Mouse (Mus musculus) C2C12 (cell line): Measurements from ENCODE around the gene Olfr1358. TPM values are rescaled to one million over a fixed set of nuclear protein-coding genes. Genes with fewer than 3 reads are reported as not detected.
A peak's percentile ranks its signal among the peaks of the same experiment; 100 is the strongest.
"Not testable (repeated sequence)": the region's sequence is repeated elsewhere in the genome, so short reads cannot be mapped to it uniquely, and the experiment has no call there.

Source experiments
- H3K27me3 ChIP-seq: one replicate; pipeline ENCODE4 v1.6.1; 2011; ENCODE audit not compliant: control insufficient read depth, insufficient read depth, insufficient read length
- H3K36me3 ChIP-seq: one replicate; pipeline ENCODE4 v1.6.1; 2011; ENCODE audit not compliant: control insufficient read depth, insufficient read depth
- H3K4me3 ChIP-seq: one replicate; pipeline ENCODE4 v1.5.1; 2011; ENCODE audit warnings: mild to moderate bottlenecking, control low read depth; ENCODE audit not compliant: poor library complexity, insufficient read depth, severe bottlenecking
- H3K79me2 ChIP-seq: one replicate; pipeline ENCODE4 v1.6.1; 2011; ENCODE audit not compliant: control insufficient read depth, insufficient read depth
- H3K79me3 ChIP-seq: one replicate; pipeline ENCODE4 v1.6.1; 2011; ENCODE audit warnings: low read depth, control low read depth
- H3ac ChIP-seq: one replicate; pipeline ENCODE3; 2011; ENCODE audit warnings: low read depth; ENCODE audit not compliant: control insufficient read depth, insufficient read length
- CEBPB ChIP-seq: IDR thresholded peaks from one replicate; pipeline ENCODE4 v1.6.1; 2011; ENCODE audit warnings: low read depth, mild to moderate bottlenecking, control low read depth, moderate library complexity
- CTCF ChIP-seq: IDR thresholded peaks from one replicate; pipeline ENCODE4 v1.5.1; 2011; ENCODE audit not compliant: control insufficient read depth, insufficient read depth, insufficient read length
- FOSL1 ChIP-seq: IDR thresholded peaks from one replicate; pipeline ENCODE4 v1.8.0; 2011; ENCODE audit warnings: mild to moderate bottlenecking, low read length; ENCODE audit not compliant: poor library complexity, insufficient read depth, severe bottlenecking
- MAX ChIP-seq: IDR thresholded peaks from one replicate; pipeline ENCODE4 v1.6.1; 2011; ENCODE audit warnings: mild to moderate bottlenecking, control low read depth
- MYOD1 ChIP-seq: IDR thresholded peaks from one replicate; pipeline ENCODE4 v1.6.1; 2011; ENCODE audit warnings: low read depth; ENCODE audit not compliant: control insufficient read depth, insufficient read length
- MYOG ChIP-seq: IDR thresholded peaks from one replicate; pipeline ENCODE4 v1.6.1; 2011; ENCODE audit not compliant: control insufficient read depth, insufficient read length; ENCODE audit errors: extremely low read depth
- USF1 ChIP-seq: IDR thresholded peaks from one replicate; pipeline ENCODE4 v1.6.1; 2011; ENCODE audit warnings: low read depth, mild to moderate bottlenecking, control low read depth, moderate library complexity
- polyA plus RNA-seq: library from polyadenylated mRNA; unstranded; fragments of >200 nt; fragmentation: generic; extraction: Trizol; gene quantifications from one replicate; pipeline ENCODE4 v1.2.1, GENCODE M21; 2012; ENCODE audit warnings: missing spikeins

Gene Olfr1358
- polyA plus RNA-seq, 1 experiment: not detected

DNA sequence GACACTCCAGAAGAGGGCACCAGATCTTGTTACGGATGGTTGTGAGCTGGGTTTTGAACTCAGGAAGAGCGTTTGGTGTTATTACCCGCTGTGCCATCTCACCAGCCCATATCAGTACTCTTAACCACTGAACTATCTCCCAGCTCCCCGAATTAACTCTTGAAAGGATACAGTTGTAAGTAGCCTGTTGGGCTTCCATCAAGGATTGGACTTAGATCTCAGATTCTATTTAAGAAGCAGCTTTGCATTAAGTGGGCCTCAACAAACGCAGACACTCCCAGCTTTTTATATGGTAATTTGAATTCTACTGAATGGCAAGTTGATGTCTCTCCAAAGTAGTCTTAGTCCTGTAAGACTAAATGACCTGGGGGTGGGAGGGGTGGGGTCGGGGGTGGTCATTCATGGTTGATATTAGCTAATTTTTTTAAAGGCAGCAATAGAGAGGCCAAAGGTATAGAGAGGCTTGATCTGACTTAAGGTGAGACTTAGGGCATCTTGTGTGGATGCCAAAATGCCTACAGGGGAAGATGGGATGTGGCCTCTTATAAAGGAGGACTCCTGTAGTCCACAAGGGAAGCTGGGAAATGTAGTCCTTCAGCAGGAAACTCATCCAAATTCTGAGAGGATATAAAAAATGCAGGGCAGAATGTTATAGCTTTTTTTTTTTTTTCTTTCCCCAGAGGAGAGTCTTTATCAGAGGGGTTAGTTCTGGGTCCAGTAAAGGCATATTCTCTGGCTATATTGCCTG is 14.1 kb upstream of the Olfr1358 start:
- no peaks in the 10 kb centered on the region for H3K79me2 ChIP-seq
- TF ChIP-seq CTCF (no peak), MYOD1 (no peak)
- H3K27me3 ChIP-seq: peaks cover 9% of the 10 kb centered on the region
- no peak overlapping the region for H3K4me3 ChIP-seq
- no peaks in the 10 kb centered on the region for H3K79me3 ChIP-seq
- no peaks in the 10 kb centered on the region for H3K36me3 ChIP-seq
- no peak overlapping the region for H3ac ChIP-seq

- H3K79me3 ChIP-seq: no peaks in the 10 kb centered on the region
- TF ChIP-seq CTCF (no peak), MAX (no peak), FOSL1 (no peak), MYOG (no peak), USF1 (no peak), MYOD1 (no peak), CEBPB (no peak)
- no peaks in the 10 kb centered on the region for H3K36me3 ChIP-seq
- no peak overlapping the region for H3ac ChIP-seq
- no peak overlapping the region for H3K4me3 ChIP-seq
- no peaks in the 10 kb centered on the region for H3K79me2 ChIP-seq
- H3K27me3 ChIP-seq: peaks cover 9% of the 10 kb centered on the region
These were observed 2.6 kb downstream of the Olfr1358 start for GRCm38 (mm10) chr10:78519792-78520191.

- H3K4me3 ChIP-seq: no peak overlapping the region
- no peaks in the 10 kb centered on the region for H3K79me3 ChIP-seq
- H3ac ChIP-seq: no peak overlapping the region
- no peaks in the 10 kb centered on the region for H3K36me3 ChIP-seq
- H3K79me2 ChIP-seq: no peaks in the 10 kb centered on the region
- TF ChIP-seq MAX: no peak
- TF ChIP-seq MYOG: no peak
- TF ChIP-seq FOSL1: no peak
- no peak for TF ChIP-seq MYOD1
- no peak for TF ChIP-seq CEBPB
- TF ChIP-seq USF1: no peak
- peak; percentile 1 for TF ChIP-seq CTCF
- H3K27me3 ChIP-seq: peaks cover 9% of the 10 kb centered on the region
These were observed 3.2 kb downstream of the Olfr1358 start for GRCm38 (mm10) chr10:78520260-78521005.

- not testable (repeated sequence) for H3ac ChIP-seq, H3K36me3 ChIP-seq, H3K79me3 ChIP-seq, H3K79me2 ChIP-seq, H3K4me3 ChIP-seq, H3K27me3 ChIP-seq
These were observed 7.8 kb downstream of the Olfr1358 start for GRCm38 (mm10) chr10:78525071-78525470.

- no peaks in the 10 kb centered on the region for H3K79me2 ChIP-seq
- H3ac ChIP-seq: no peak overlapping the region
- H3K27me3 ChIP-seq: no peaks in the 10 kb centered on the region
- TF ChIP-seq MYOD1: no peak
- no peak for TF ChIP-seq CTCF
- TF ChIP-seq USF1: no peak
- no peak for TF ChIP-seq CEBPB
- TF ChIP-seq MAX: no peak
- no peak for TF ChIP-seq FOSL1
- TF ChIP-seq MYOG: no peak
- H3K79me3 ChIP-seq: no peaks in the 10 kb centered on the region
- H3K36me3 ChIP-seq: no peaks in the 10 kb centered on the region
- no peak overlapping the region for H3K4me3 ChIP-seq
These were observed 8.3 kb downstream of the Olfr1358 start for GRCm38 (mm10) chr10:78525511-78525910.

DNA sequence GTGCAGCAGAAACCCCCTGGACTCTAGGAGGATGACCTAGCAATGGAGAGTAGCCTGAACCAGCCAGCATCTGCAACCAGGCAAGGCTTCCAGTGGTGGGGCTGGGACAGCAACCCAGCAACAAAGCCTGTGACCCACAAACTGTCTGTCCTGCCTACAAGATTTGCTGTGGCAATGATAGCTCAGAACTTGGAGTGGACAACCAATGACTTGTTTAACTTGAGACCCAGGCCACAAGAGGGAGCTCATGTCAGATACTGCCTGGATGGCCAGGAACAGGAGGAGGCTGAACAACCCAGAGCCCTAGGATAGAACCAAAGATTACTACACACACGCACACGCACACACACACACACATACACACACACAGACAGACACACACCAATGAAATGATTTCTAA is 23.7 kb downstream of the Olfr1358 start:
- Histone ChIP-seq H3ac (no peak overlapping the region), H3K27me3 (peaks cover 10% of the 10 kb centered on the region), H3K36me3 (no peaks in the 10 kb centered on the region), H3K79me2 (no peaks in the 10 kb centered on the region), H3K4me3 (no peak overlapping the region), H3K79me3 (no peaks in the 10 kb centered on the region)
- TF ChIP-seq CEBPB (no peak), MYOD1 (no peak), MAX (no peak), USF1 (no peak)
